Mouse (Mus musculus) adrenal gland, postnatal 14 days (tissue): ENCODE measurements around the gene Shisa5. TPM values are rescaled to one million over a fixed set of nuclear protein-coding genes. Genes with fewer than 3 reads are reported as not detected.

Experiments
- DNase-seq: peaks from one replicate; pipeline ENCODE4 v3.0.0; 2021; ENCODE audit warnings: mixed read lengths
- long read RNA-seq, 2 experiments: library from polyadenylated mRNA; stranded (forward); transcript quantifications; one replicate each; pipeline ENCODE4 v2.0.0; 2021
- total RNA-seq: library from RNA; stranded (reverse); gene quantifications from 2 replicates; pipeline ENCODE4 v1.2.3, GENCODE M21; 2021

Gene Shisa5
- total RNA-seq = 95.6 and 167 TPM in 2 replicates
- long read RNA-seq, experiment 1, transcript Shisa5-202 (6 exons, 1,910 nt) = minor isoform, 28 of 167 reads
- long read RNA-seq, experiment 1, transcript Shisa5-201 (6 exons, 1,834 nt) = major isoform, 96 of 167 reads
- long read RNA-seq, experiment 1, transcript Shisa5-203 (4 exons, 1,038 nt) = minor isoform, 28 of 167 reads
- long read RNA-seq, experiment 1, partial matches to known transcripts = 2 of 167 reads
- long read RNA-seq, experiment 1, other reads (novel, unspliced or antisense) = 8 of 167 reads
- long read RNA-seq, experiment 2, transcript Shisa5-201 (6 exons, 1,834 nt) = major isoform, 58 of 101 reads
- long read RNA-seq, experiment 2, transcript Shisa5-203 (4 exons, 1,038 nt) = minor isoform, 18 of 101 reads
- long read RNA-seq, experiment 2, transcript Shisa5-202 (6 exons, 1,910 nt) = minor isoform, 15 of 101 reads
- long read RNA-seq, experiment 2, partial matches to known transcripts = 3 of 101 reads
- long read RNA-seq, experiment 2, other reads (novel, unspliced or antisense) = 7 of 101 reads

GRCm38 (mm10) chr9:109038086-109038895, at the start of gene Shisa5:
Gene Shisa5 (plus strand): TSS chr9:109038565.
- DNase-seq = peak; percentile 93

GRCm38 (mm10) chr9:108989802-108990461, 48.4 kb upstream of the Shisa5 start:
- DNase-seq = no peak

- DNase-seq = no peak
These were observed 47.9 kb upstream of the Shisa5 start for GRCm38 (mm10) chr9:108990462-108990820.

- peak; percentile 97 for DNase-seq
These were observed 46.8 kb upstream of the Shisa5 start, which contains the start of gene Pfkfb4 for GRCm38 (mm10) chr9:108991428-108992084. Gene Pfkfb4 (plus strand): TSS chr9:108991778.

DNA sequence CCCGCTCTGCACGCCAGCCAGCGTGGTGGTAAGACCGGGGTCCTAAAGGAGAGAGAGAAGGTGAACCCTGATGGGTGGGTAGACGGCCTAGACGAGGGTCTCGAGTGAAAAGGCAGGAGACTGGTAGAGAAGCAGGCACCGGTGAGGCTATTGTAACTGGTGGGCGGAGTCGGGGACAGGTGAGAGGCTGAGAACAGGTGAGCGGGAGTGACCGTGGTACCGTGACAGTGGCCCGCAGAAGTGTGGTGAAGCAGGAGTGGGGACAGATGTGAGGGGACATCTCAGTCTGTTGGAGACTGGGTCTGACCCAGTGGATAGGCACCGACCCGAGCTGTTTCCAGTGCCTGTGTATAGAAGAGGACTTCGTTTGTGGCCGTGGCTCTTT, 46.3 kb upstream of the Shisa5 start:
- no peak for DNase-seq

DNA sequence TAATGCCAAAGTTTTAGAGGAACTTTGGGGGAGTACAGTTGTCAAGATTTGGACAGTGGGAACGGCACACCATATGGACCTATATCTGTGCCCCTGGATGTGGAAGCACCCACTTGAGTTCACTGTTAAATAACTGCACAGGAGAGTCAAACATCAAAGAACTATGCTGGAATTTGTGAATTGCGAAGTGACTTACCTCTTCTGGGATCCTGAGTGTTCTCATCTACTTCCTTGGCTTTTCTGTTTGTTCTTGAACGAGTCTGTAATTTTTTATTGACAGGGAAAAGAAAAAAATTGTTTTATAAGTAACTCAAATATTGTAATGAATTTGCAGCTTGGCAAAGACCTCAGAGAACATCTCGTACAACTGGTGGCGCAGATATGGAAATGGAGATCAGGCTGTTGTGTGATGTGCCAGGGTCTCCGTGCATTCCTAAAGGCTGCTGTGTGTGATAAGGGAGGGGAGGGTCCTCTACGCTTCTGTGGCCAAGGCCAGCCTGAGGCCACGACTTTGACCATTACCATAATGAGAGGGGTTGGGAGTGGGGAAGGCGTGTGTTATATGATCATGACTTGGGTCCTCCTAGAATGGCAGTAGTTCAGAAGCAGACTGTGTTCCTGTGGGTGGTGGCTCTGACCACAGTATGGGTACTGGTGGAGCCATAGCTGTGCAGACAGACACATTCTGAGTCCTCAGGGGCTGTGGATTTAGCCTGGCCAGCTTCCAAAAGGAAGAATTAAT, 45.6 kb upstream of the Shisa5 start:
- DNase-seq = no peak

GRCm38 (mm10) chr9:108996411-108996810, 42.0 kb upstream of the Shisa5 start:
- no peak for DNase-seq

DNA sequence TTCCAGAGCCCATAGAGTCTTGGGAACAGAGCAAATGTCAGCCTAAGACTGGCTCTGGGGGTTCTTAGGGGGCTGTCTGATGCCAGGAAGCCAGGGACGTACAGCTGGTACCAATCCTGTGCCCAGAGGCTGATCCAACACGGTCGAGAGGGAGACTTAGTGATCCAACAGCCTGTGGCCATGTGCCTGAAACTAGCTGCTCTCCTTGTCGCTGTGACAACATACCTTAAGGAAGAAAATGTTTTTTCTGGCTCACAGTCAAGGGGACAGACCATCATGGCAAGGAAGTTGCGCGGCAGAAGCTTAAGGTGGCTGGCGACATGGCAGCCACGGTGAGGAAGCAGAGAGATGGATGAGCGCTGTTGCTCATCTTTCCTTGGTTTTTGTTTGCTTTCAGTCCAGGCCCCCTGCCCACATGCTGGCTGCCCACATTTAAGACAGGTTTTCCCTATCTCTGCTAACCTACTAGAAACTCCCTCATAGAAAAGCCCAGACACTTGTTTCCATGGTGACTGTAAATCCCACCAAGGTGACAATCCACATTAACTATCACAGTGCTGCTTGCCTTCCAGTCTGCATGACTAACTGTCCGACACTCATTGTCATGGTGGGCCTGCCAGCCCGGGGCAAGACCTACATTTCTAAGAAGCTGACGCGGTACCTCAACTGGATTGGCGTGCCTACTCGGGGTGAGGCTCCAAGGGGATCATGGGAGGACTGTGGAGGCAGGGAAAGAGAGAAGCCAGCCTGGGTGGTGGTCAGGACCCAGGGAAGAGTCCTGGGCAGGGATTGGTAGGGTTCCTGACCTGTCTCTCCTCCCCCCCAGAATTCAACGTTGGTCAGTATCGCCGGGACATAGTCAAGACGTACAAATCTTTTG, 39.8 kb upstream of the Shisa5 start:
- no peak for DNase-seq

- no peak for DNase-seq
These were observed 39.2 kb upstream of the Shisa5 start for GRCm38 (mm10) chr9:108999167-108999526.

- peak; percentile 83 for DNase-seq
These were observed 37.6 kb upstream of the Shisa5 start for GRCm38 (mm10) chr9:109000726-109001125.

GRCm38 (mm10) chr9:109003201-109003600, 35.2 kb upstream of the Shisa5 start:
- peak; percentile 71 for DNase-seq

GRCm38 (mm10) chr9:109007025-109007780, 31.2 kb upstream of the Shisa5 start:
- no peak for DNase-seq

DNA sequence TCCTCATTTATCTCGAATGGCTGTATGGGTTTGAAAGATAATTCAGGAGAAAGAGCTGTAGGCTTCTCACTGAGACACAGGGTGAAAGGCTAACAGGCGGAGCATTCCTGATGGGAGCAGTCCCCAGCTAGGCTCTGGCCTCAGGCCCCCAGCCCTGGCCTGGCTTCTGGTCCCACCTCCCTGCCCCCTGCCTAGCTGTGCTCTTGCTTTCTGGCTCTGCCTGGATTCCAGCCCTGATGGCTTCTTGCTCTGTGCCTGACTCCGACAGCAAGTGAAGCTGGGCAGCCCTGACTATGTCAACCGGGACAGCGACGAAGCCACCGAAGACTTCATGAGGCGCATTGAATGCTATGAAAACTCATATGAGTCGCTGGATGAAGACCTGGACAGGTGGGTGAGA, 30.3 kb upstream of the Shisa5 start:
- no peak for DNase-seq

GRCm38 (mm10) chr9:109008994-109009635, 29.2 kb upstream of the Shisa5 start:
- peak; percentile 27 for DNase-seq

- DNase-seq = peak; percentile 63
These were observed 28.6 kb upstream of the Shisa5 start for GRCm38 (mm10) chr9:109009636-109010315.

GRCm38 (mm10) chr9:109010316-109010690, 28.1 kb upstream of the Shisa5 start:
- DNase-seq = no peak

DNA sequence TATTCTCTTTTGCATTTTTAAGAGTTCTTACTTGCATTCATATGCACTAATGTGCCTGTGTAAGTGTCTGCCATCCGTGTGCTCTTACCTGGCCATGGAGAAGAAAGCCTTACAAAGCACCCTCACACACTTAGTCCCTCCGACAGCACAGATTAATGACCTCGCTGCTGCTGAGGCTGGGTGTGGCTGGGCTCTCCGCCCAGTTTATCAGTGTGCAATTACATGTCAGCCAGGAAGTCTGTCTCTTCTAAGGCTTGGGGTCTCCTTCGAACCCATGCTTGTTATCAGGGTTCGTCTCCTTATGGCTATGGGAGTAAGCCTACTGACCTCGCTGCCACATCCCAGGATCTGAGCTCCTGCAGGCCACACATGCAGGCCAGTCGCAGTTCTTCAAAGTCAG, 23.0 kb upstream of the Shisa5 start:
- no peak for DNase-seq

DNA sequence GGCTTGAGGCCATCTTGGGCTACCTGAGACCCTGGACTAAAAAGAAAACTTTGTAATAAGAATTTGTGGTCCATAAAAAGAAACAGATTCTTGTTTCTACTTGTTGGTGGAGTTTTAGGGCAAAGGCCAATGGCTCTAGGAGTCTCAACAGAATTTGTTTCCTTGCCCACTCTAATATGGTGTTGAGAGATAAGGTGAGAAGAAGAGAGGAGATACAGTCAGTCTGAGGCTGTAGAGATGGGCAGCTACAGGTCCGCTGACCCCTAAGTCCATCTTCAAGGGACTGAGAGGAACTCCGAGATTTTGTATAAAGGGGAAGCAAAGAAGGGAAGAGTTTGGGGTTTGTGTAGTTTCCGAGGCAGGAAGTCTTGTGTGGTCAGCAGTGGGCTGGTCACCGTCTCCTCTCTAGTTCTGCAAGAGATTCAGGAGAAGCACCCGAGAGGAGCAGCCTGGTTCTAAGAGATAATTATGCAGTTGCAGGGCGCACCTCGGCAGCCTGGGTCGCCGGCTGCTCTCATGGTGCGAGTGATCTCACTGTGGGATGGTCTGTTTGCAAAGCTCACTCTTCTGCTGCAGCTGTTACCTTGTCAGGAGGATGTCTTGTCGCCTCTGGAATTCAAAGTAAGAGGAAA, 21.3 kb upstream of the Shisa5 start:
- DNase-seq = no peak
